Mouse (Mus musculus) hindbrain, embryonic 15.5 days (tissue): Measurements from ENCODE around the gene Gad2. TPM values are rescaled to one million over a fixed set of nuclear protein-coding genes. Genes with fewer than 3 reads are reported as not detected.
"Not testable (repeated sequence)": the region's sequence is repeated elsewhere in the genome, so short reads cannot be mapped to it uniquely, and the experiment has no call there.

ENCODE experiments used
- ATAC-seq: fragments of 200-750 bp; cut with Nextera tagmentation; 2 replicates; pipeline ENCODE4 v1.8.0; 2017; ENCODE audit warnings: low read depth, moderate number of reproducible peaks, moderate TSS enrichment; ENCODE audit not compliant: low FRiP score
- H3K27ac ChIP-seq: fragments of 300-500 bp; sonication (generic); replicated peaks from 2 replicates; pipeline ENCODE4 v1.5.1; 2015; ENCODE audit warnings: mild to moderate bottlenecking, inconsistent platforms
- H3K27me3 ChIP-seq: fragments of 300-500 bp; sonication (generic); 2 replicates; pipeline ENCODE4 v1.6.1; 2015; ENCODE audit warnings: control low read depth, inconsistent platforms
- H3K36me3 ChIP-seq: fragments of 300-500 bp; sonication (generic); 2 replicates; pipeline ENCODE4 v1.6.1; 2015; ENCODE audit warnings: control low read depth, inconsistent platforms
- H3K4me1 ChIP-seq: fragments of 300-500 bp; sonication (generic); replicated peaks from 2 replicates; pipeline ENCODE4 v1.6.1; 2015; ENCODE audit warnings: control low read depth, inconsistent platforms
- H3K4me2 ChIP-seq: fragments of 300-500 bp; sonication (generic); 2 replicates; pipeline ENCODE4 v1.6.1; 2015; ENCODE audit warnings: moderate library complexity, mild to moderate bottlenecking, inconsistent platforms
- H3K4me3 ChIP-seq: fragments of 300-500 bp; sonication (generic); 2 replicates; pipeline ENCODE4 v1.5.1; 2015; ENCODE audit warnings: mild to moderate bottlenecking, inconsistent platforms
- H3K9ac ChIP-seq: fragments of 300-500 bp; sonication (generic); 2 replicates; pipeline ENCODE4 v1.6.1; 2015; ENCODE audit warnings: inconsistent platforms
- H3K9me3 ChIP-seq: fragments of 300-500 bp; sonication (generic); 2 replicates; pipeline ENCODE4 v1.6.1; 2016; ENCODE audit warnings: control low read depth, inconsistent platforms
- WGBS: fragments of 180-500 bp; shearing (Covaris S2); methylation state at CpG from one replicate; pipeline ENCODE4 v1.1.7; 2015; 5-methylcytosine and 5-hydroxymethylcytosine counted together
- polyA plus RNA-seq: library from polyadenylated mRNA; unstranded; fragments of >200 nt; fragmentation: Nextera tagmentation; extraction: Ambion mirVana; gene quantifications from 2 replicates; pipeline ENCODE4 v1.2.1, GENCODE M21; 2015

Gad2 gene
- 40.7 and 41.7 TPM in 2 replicates for polyA plus RNA-seq

GRCm38 (mm10) chr2:22621828-22622731, at the start of gene Gad2:
TSS of gene Gad2 (plus strand) at chr2:22622205.
- H3K27ac ChIP-seq = peak within 1 kb of the TSS; percentile 96
- H3K4me1 ChIP-seq = peaks cover 48% of the 10 kb centered on the region
- peak within 1 kb of the TSS; percentile 77 for H3K4me2 ChIP-seq
- no peaks in the 10 kb centered on the region for H3K9me3 ChIP-seq
- no peaks in the 10 kb centered on the region for H3K36me3 ChIP-seq
- under 1% methylated on average over 54 of the region's 55 CpGs for WGBS
- ATAC-seq = peak; percentile 86
- H3K27me3 ChIP-seq = peaks cover 35% of the 10 kb centered on the region
- peak within 1 kb of the TSS; percentile 70 for H3K9ac ChIP-seq
- H3K4me3 ChIP-seq = peak within 1 kb of the TSS; percentile 52

GRCm38 (mm10) chr2:22587469-22588169, 34.4 kb upstream of the Gad2 start:
- WGBS = 89% methylated on average over 14 of the region's 14 CpGs
- not testable (repeated sequence) for H3K27ac ChIP-seq, H3K9me3 ChIP-seq, H3K4me1 ChIP-seq, H3K27me3 ChIP-seq, H3K36me3 ChIP-seq, H3K4me2 ChIP-seq, H3K9ac ChIP-seq, H3K4me3 ChIP-seq
- ATAC-seq = peak; percentile 90

- H3K27ac ChIP-seq, H3K36me3 ChIP-seq, H3K27me3 ChIP-seq, H3K4me1 ChIP-seq, H3K9ac ChIP-seq, H3K4me2 ChIP-seq, H3K9me3 ChIP-seq, H3K4me3 ChIP-seq: not testable (repeated sequence)
- peak; percentile 53 for ATAC-seq
- WGBS = 92% methylated on average over 5 of the region's 5 CpGs
These were observed 33.8 kb upstream of the Gad2 start for GRCm38 (mm10) chr2:22588170-22588541.

GRCm38 (mm10) chr2:22588673-22589381, 33.2 kb upstream of the Gad2 start:
- 73% methylated on average over 12 of the region's 12 CpGs for WGBS
- not testable (repeated sequence) for H3K4me3 ChIP-seq, H3K27ac ChIP-seq, H3K4me1 ChIP-seq, H3K36me3 ChIP-seq, H3K4me2 ChIP-seq, H3K9ac ChIP-seq, H3K27me3 ChIP-seq, H3K9me3 ChIP-seq
- peak; percentile 94 for ATAC-seq

- not testable (repeated sequence) for H3K9me3 ChIP-seq
- WGBS = 91% methylated on average over 16 of the region's 17 CpGs
These were observed 32.4 kb upstream of the Gad2 start for GRCm38 (mm10) chr2:22589382-22590205.

GRCm38 (mm10) chr2:22590206-22590490, 31.9 kb upstream of the Gad2 start:
- H3K36me3 ChIP-seq = no peaks in the 10 kb centered on the region
- no peak overlapping the region for H3K4me2 ChIP-seq
- H3K27ac ChIP-seq = no peak overlapping the region
- ATAC-seq = no peak
- H3K9me3 ChIP-seq = no peaks in the 10 kb centered on the region
- H3K9ac ChIP-seq = no peak overlapping the region
- H3K4me3 ChIP-seq = no peak overlapping the region
- H3K4me1 ChIP-seq = no peaks in the 10 kb centered on the region
- H3K27me3 ChIP-seq = no peaks in the 10 kb centered on the region

More at GRCm38 (mm10) chr2:22589382-22590205, 32.4 kb upstream of the Gad2 start:
- not testable (repeated sequence) for H3K27ac ChIP-seq, H3K4me1 ChIP-seq, H3K36me3 ChIP-seq, H3K4me2 ChIP-seq, H3K27me3 ChIP-seq, H3K4me3 ChIP-seq, H3K9ac ChIP-seq
- peak; percentile 94 for ATAC-seq

- no peak overlapping the region for H3K4me3 ChIP-seq
- H3K27me3 ChIP-seq = peaks cover 19% of the 10 kb centered on the region; the same call in 1 of the 2 replicates
- no peak overlapping the region for H3K9ac ChIP-seq
- no peak overlapping the region for H3K4me2 ChIP-seq
- H3K36me3 ChIP-seq = no peaks in the 10 kb centered on the region
- H3K4me1 ChIP-seq = peaks cover 35% of the 10 kb centered on the region
- no peak for ATAC-seq
- 7% methylated on average over 9 of the region's 9 CpGs for WGBS
- no peak overlapping the region for H3K27ac ChIP-seq
- no peaks in the 10 kb centered on the region for H3K9me3 ChIP-seq
These were observed 4.1 kb upstream of the Gad2 start for GRCm38 (mm10) chr2:22617951-22618350.

- 2% methylated on average over 12 of the region's 12 CpGs for WGBS
- Histone ChIP-seq H3K4me2 (peak overlapping the region; percentile 77), H3K27ac (peak overlapping the region; percentile 96), H3K9me3 (no peaks in the 10 kb centered on the region), H3K4me1 (peaks cover 48% of the 10 kb centered on the region), H3K36me3 (no peaks in the 10 kb centered on the region), H3K9ac (peak overlapping the region; percentile 15; the same call in 1 of the 2 replicates), H3K27me3 (peaks cover 26% of the 10 kb centered on the region; the same call in 1 of the 2 replicates), H3K4me3 (peak overlapping the region; percentile 8; the same call in 1 of the 2 replicates)
- no peak for ATAC-seq
These were observed 2.6 kb upstream of the Gad2 start for GRCm38 (mm10) chr2:22619416-22619815.

GRCm38 (mm10) chr2:22620030-22620429, 2.0 kb upstream of the Gad2 start:
- 0 out of 2 replicates have a peak overlapping the region, but pooled peaks have one; percentile 8 for H3K4me3 ChIP-seq
- no peaks in the 10 kb centered on the region for H3K36me3 ChIP-seq
- WGBS = 3% methylated on average over 6 of the region's 6 CpGs
- H3K9me3 ChIP-seq = no peaks in the 10 kb centered on the region
- H3K27me3 ChIP-seq = peaks cover 29% of the 10 kb centered on the region; the same call in 1 of the 2 replicates
- H3K4me2 ChIP-seq = peak overlapping the region; percentile 77
- 0 out of 2 replicates have a peak overlapping the region, but pooled peaks have one; percentile 15 for H3K9ac ChIP-seq
- no peak for ATAC-seq
- peaks cover 48% of the 10 kb centered on the region for H3K4me1 ChIP-seq
- peak overlapping the region; percentile 96 for H3K27ac ChIP-seq

GRCm38 (mm10) chr2:22620534-22620933, 1.5 kb upstream of the Gad2 start:
- 5% methylated on average over 7 of the region's 7 CpGs for WGBS
- no peak for ATAC-seq
- peak overlapping the region; percentile 52; the same call in 1 of the 2 replicates for H3K4me3 ChIP-seq
- H3K36me3 ChIP-seq = no peaks in the 10 kb centered on the region
- peaks cover 31% of the 10 kb centered on the region; the same call in 1 of the 2 replicates for H3K27me3 ChIP-seq
- peak overlapping the region; percentile 96 for H3K27ac ChIP-seq
- peak overlapping the region; percentile 77 for H3K4me2 ChIP-seq
- peaks cover 48% of the 10 kb centered on the region for H3K4me1 ChIP-seq
- peak overlapping the region; percentile 70; the same call in 1 of the 2 replicates for H3K9ac ChIP-seq
- H3K9me3 ChIP-seq = no peaks in the 10 kb centered on the region
